Mouse (Mus musculus) T-helper 1 cell (primary cell): Measurements from ENCODE around the gene Ttc39a.
"Not testable (repeated sequence)": the region's sequence is repeated elsewhere in the genome, so short reads cannot be mapped to it uniquely, and the experiment has no call there.

Experiments used
- in situ Hi-C: fragments of 300-600 bp; cut with MboI, MseI; formaldehyde crosslinking; loops from one replicate; pipeline ENCODE4 v1.15.1; 2025; ENCODE audit warnings: high pct_unique_total_duplicates

Gene Ttc39a

DNA sequence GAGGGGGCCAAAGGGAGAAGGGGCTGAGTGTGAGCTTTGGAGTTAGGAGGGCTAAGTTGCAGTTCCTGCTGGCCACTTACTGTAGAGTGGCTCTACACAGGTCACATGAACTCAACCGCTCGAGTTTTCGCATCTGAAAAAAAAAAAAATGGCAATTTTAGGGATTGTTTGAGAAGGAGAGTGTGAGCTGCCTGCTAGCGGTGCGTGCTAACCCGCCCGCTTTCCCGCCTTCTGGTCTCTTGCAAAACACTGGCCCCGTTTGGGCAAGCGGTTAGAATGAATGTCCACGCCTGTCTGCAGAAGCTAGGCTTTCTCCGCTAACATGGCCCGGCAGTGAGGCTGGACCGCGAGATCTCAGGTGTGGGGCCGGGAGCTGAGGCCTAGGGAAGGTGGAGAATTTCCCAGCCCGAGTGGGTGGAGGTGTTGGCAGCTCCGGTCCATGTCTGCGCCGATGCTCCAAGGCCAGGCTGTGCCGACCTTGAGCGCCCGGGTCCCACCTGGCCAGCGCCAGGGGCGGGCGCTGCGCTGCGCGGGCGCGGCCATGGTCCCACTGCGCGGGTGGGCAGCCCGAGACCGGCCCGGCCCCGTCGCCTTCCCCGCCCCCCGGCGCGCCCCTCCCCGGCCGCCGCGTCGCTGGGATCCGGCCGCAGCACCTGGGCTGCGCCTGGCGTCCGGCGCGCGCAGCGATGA lies at the start of gene Ttc39a:
Gene Ttc39a (plus strand): TSS at position 138 of the 690 bp plus-strand sequence.
- in situ Hi-C loops = no loop called here

DNA sequence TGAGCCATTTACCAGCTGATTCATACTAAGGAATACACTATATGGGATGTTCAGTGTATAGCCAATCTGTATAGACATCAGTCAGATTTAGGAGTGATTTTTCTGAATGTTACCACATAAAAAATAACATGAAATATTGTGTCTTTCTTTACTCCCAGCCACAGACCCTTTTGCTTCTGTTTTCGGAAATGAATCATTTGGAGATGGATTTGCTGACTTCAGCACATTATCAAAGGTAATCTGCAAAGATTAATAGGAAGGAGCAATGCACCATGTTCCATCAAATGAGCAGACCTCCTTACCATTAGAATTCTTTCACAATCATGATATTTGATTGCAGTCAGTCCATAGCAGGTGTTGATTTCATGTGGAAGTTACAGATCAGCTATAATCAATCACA lies 28.3 kb upstream of the Ttc39a start:
- in situ Hi-C loops = no loop called here

DNA sequence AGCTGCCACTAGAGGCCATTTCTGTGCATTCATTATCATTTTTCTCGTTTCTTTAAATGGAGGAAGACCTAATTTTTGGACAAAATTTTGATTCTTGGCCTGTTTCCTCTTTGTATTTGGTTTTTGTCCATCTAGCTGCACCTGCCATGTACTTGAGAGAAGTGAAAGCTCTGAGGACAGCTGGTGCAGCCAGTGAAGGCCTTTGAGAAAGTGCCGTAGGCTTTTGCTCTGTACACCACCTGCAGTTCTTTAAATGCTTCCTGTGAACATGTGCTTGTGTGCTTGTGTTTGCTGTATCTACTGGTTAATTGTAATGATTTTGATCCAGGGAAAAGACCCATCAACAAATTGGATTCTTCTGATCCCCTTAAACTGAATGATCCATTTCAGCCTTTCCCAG lies 24.0 kb upstream of the Ttc39a start:
- in situ Hi-C loops = no loop called here

DNA sequence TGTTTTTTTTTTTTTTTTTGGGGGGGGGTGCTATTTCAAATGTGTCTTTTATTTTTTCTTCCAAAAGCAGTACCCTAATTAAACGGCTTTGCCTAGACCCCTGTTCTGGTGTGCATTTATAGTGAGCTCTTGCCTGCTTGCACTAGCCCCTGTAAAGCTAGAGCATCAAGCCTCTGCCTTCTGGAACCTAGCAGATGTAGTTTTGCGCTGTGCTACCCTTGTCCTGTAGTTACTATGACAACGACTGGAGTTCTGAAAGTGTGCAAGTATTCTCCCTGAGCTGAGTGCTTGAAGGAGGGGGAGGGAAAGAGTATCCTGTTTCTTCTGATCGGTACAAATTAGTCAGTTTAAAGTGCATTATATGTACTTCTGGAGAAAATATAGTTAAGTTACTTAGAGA lies 20.8 kb upstream of the Ttc39a start:
- in situ Hi-C loops = no loop called here

DNA sequence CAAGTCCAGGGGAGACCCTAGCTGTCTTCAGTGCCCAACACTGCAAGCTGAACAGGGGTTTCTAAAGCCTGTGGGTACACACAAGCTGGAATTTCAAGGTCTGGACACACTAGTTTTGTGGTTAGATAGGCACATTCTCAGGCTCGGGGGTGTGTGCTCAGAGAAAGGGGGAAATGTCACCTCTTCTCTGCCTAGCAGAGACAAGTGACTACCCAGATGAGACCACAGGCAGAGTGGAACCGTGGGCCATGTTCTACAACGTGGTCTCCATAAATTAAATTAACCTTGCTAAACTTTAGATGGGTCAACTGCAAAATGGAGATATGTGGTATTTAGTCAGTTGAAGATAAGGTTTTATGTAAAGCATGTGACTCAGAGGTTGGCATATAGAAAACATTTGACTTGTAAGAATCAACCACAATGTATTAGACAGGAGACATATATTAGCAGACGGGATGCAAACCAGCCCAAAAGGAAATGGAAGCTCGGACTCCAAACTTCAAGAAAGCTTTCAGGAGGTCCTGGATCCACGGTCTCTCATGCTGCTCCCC lies 13.1 kb upstream of the Ttc39a start:
- in situ Hi-C loops = no loop called here

DNA sequence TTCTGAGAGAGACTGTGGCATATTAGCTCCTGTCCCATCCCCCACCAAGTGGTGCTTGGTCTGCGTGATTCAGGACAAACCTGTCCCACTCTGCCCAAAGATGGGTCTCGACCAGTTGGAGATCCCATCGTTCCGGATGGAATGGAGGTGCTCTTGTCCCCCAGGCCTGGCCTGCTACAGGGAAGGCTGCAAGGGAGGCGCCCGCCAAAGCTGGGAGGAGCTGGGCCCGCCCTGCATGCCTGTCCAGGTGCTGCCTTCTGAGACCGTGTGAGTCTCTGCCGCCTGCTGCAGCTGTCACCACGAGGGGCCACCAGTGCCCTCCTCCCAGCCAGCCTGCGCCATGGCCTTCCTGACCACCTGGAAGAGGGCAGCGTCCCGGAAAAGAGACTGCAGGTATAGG lies 12.5 kb upstream of the Ttc39a start:
- in situ Hi-C loops = no loop called here

DNA sequence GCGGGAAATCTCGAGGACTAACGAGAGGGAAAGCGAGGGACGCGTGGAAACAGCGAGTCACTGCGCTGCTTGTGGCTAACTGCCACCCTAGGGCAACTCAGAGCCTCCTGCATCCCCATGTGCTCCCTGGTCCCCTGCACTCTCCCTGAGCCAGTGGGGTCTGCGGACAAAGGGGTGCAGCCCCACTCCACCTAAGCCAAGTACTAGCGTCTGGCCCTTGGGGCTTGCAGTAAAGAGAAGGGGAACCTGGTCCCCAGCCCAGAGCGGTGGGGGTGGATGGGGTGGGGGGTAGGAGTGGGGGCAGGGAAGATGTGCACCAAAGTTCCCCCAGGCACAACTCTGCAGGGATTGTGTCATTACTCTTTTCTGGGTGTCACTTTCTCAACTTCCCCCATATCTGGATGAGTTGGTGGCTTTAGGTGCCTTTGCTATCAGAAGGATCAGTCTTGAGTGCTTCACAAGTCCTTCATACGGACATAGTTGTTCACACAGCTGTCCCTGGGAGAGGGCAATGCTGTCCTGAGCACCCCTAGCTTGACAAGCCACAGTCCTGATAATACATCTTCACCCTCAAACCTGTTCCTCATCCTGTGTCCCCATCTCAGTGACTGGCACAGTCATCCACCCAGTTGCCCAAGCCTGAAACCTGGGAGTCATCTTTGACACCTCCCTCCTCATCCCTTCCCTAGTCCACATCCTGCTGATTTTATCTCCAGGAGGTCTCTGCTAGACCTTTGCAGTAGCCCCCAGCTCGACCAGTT lies 11.9 kb upstream of the Ttc39a start:
- in situ Hi-C loops = no loop called here

DNA sequence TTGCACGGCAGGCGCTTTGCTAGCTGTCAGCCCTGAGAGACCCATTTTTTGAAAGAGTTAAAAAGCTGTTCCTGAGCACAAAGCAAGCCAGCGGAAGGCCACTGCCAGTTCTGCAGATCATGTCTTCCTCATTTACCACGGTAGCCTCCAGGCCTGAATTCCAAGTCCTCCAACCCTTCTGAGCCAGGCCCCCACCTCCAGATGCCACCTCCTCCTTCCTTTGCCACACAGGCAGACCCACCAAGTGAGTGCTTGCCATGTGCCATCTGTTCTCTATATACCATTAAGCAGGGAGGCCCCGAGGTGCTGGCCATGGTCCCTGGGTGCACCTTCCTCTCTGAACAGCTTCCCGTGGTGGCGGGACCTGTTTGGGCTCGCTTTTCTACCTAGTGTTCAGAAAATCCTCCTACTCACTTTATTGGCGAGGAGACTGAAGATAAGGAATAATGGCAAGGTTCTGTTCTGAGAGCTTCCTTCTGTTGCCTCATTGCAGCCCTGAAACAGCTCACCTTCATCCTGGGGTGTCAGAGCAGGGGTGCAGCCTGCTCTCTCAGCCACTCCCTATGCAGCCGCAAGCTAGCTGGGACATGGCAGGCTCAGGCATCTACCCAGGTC lies 6.0 kb upstream of the Ttc39a start:
- in situ Hi-C loops = no loop called here

DNA sequence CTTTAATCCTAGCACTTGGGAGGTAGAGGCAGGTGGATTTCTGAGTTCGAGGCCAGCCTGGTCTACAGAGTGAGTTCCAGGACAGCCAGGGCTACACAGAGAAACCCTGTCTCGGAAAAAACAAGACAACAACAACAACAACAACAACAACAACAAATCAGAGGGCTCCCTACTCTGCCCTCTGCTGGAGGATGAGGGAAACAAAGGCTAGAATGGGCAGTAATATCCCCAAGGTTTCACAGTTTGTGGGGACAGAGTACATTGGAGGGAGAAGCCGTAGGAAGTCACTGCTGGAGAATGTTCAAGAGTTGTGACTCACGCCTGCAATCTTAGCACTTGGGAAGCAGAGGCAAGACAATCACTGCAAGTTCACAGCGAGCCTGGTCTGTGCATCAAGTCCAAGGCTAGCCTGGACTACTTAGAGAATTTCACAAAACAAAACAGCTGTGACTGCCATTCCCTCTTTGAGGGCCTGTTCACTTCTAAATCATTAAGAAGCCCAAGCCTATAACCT lies 5.2 kb upstream of the Ttc39a start:
- in situ Hi-C loops = no loop called here

DNA sequence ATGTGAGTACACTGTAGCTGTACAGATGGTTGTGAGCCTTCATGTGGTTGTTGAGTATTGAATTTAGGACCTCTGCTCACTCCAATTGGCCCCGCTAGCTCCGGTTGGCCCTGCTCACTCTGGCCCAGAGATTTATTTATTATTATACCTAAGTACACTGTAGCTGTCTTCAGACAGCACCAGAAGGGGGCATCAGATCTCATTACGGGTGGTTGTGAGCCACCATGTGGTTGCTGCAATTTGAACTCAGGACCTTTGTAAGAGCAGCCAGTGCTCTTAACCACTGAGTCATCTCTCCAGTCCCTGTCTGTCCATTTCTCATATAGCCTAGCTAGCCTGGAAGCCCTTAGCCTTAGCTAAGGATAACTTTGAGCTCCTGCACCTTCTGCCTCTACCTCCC lies 1.5 kb upstream of the Ttc39a start:
- in situ Hi-C loops = not testable (repeated sequence)

DNA sequence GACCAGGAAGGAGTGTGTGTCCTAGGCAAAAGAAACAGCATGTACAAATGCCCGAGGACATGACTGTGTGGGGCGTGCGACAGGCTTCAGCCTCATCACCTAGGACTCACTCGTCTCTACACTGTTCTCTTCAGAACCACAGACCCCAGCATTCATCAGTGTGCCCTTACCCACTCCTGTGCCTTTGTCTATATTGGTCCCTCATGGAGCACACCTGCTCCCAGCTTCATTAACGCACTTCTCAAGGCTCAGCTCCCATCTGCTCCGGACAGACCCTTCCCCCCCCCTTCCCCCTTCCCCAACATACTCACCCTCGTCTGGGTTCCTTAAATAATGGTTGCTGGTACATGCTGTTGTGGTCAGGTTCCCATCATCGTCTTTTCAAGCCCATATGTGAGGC lies 1.0 kb upstream of the Ttc39a start:
- in situ Hi-C loops = no loop called here

DNA sequence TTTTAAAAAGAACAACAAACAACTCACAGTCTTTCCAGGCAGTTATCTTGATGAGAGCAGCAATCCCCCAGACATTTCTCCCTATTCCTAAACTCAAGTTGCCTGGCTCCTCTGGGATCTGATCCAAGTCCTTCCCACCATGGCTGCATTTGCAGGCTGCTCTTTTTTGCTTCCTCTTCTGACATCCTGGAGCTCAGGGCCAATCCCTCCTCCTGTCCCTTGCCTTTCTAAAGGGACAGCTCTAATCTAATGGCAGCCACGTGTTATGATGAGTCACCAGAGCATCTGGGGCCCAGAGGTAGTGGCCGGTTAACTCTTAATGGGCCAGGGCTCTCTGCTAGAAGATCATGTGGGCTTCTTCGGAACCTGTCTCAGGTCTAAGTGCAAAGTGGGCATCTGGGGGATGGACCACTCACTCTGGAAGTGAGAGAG lies 353 bp upstream of the Ttc39a start:
- in situ Hi-C loops = no loop called here

DNA sequence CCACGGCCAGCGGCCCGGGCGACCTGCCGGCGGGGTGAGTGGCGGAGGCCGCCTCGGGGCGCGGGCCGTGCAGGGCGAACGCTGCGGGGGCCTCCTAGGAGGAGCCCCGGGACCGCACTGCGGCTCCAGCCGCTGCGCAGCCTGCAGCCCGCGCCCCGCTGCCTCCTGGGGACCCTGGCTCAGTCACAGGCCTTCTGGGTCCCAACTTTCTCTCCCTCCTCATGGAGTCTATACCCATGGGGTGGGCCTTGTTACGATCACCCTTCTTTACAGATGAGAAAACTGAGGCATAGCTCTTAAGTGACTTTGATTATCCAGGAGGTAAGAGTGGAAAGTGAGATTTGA lies 725 bp downstream of the Ttc39a start:
- in situ Hi-C loops = no loop called here

DNA sequence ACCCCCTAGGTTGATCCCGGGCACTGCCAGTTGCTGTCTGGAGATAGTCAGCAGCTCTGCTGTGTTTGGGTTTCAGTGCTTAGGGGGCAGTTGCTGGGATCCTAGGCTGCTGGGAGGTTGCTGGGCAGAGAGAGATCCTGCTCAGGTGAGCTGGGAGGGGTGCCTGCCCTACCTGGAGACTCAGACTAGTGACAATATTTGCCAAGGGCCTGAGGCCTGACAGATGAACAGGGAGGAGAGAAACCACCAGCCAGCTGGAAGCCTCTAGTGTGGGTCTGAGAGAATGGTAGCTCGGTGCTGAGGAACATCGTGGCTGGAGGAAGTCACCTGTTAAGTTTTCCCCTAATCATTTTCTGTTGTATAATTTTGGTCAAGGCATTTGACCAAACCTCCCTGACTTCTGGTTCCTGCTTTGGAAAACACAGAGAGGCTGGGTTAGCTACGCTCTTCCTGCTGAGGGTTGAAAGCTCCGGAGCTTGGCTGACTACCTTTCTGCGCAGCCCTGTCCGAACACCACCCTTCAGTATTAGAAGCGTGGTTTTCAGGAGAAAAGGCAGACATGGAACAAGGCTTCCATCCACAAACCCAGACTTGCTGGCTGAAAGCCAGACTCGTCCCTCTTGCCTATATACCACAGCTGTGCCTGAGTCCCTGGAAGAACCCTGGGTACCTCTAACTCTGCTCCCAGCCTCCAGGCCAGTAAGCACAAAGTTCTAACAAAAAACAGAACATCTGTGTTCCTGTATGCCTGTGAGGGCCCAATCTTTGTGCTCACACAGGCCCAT lies 1.5 kb downstream of the Ttc39a start:
- in situ Hi-C loops = no loop called here

DNA sequence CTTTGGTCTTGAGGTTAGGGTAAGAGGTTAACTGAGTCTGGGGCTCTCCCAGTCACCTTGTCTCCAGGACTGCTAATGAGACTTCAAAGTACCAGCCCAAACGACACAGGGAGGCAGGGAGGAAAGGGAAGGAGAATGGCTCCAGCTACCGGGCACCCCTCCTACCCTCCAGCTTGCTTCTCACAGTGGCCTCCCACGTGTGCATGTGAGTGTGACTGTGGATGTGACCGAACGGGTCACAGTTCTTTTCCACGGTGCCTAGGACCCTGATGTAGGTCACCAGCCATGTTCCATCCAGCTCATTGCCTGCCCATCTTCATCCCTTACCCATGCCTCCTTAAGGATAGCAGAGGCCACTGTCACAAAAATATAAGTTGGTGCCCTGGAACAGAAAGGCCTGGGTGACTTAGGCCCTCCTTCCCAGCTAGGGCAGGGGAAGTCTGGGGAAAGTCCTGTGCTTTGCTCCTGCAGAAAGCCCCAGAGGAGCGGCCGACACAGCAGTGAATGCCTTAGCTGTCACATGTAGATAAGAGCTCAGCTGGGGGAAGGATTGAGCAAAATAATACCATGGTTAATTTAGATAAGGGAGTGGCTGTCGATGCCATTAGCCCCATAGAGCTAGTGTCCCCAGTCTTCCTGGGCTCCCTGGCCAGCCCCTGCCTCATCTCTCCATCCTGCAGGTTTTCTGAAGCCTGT lies 4.4 kb downstream of the Ttc39a start:
- in situ Hi-C loops = no loop called here

DNA sequence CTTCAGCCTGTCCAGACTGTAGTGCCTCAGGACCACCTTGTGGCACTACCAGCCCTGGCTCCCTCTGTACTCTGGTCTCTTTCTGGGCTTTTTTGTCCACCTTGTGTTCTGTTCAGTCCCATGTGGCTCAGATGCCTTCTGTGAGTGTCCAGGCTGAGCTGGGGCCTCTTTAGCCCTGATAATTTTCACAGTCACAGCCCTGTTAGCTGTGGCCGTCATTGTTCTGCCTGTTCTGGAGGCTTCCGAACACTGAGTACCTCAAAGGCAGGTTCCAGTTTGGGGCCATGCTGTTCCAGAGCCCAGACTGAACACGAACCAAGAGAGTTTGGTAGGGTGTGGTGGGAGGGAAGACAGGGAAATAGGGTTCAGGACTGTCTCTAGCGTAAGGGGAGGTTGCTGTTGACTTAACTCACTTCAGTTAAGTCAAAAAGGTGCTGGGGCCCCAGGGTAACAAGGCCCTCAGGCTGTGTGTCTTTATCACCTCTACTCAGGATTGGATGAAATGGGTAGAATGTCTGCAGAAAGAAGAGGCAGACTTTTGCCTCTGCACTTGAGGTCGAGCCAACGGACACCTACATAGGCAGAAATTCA lies 5.0 kb downstream of the Ttc39a start:
- in situ Hi-C loops = no loop called here

DNA sequence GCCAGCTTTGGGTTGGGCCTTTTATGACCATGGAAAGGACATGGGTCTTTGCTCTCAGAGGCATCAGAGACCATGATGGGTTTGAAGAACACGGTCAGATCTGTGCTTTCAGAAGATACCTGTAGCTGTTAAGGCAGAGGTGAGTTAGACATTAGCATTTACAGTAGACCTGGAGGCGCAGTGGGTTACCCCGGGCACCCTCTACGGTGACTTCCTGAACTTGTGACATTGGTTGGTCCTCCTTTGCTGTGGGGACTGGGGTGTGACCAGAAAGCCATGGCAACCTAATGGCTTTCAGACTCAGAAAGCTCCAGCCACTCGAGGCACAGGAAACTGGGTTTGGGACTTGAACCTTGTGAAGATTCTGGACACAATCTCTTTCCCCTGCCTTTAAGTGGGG lies 5.8 kb downstream of the Ttc39a start:
- in situ Hi-C loops = no loop called here

DNA sequence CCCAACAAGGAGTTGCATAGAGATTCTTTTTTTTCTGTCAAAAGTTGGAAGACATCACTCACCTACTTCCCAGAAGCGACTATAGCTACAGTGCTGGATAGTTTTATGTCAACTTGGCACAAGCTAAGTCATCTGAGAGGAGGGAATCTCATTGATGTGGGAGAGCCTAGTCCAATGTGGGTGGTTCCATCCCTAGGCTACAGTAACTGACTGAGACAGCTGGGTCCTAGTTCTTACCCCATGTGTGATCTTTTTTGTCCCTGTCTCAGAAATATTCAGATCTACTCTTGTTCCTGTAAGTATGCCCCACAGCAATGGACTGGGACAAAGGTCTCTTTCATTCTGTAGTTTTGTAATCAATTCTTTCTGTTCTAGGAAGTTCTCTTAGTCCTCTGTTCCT lies 11.6 kb downstream of the Ttc39a start:
- in situ Hi-C loops = no loop called here

DNA sequence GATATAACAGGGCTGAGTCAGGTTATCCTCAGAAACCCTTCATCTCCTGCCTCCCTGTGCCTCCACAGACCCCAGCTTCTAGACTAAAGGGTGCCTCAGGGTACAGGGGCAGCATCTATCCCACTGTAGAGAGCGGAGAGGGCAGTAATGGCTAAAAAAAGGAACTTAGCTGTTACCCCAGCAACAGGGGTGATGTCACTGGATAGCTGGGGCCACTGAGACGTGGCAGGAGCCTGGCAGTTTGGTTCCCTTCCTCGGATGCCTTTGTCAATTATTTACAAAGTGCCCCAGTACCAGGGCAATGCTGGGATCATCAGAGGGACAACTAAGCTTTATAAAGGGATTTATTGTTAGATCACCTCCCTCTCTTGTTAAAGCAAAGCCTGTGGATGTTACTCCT lies 12.6 kb downstream of the Ttc39a start:
- in situ Hi-C loops = no loop called here

DNA sequence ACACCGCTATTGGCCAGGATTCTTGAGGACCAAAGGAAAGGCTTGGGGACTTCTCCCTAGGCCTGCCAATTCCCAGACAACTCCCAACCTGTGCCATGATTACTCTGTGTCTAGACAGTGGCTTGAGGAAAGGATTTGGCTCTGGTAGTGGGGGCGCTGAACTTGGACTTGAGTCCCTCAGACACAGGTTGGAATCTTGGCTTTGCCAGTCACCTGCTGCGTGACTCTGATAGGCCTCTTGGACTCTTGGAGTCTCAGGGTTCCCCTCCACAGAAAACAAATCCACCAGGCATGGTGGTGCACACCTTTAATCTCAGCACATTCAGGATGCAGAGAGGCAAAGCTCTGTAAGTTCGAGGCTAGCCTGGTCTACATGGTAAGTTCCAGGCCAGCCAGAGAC lies 13.1 kb downstream of the Ttc39a start:
- in situ Hi-C loops = no loop called here
